Mouse (Mus musculus) heart, adult 2 months (tissue): Measurements from ENCODE around the gene Hspd1.

ENCODE experiments used
- CTCF ChIP-seq: fragments of 200-600 bp; IDR thresholded peaks from 2 replicates; pipeline ENCODE4 v1.8.1; 2022; ENCODE audit warnings: antibody characterized with exemption, mild to moderate bottlenecking, moderate library complexity
- EP300 ChIP-seq: fragments of 200-500 bp; IDR thresholded peaks from 2 replicates; pipeline ENCODE4 v1.6.1; 2011; ENCODE audit warnings: low read depth, low read length, control low read depth; ENCODE audit not compliant: insufficient read depth
- POLR2A ChIP-seq: fragments of 200-500 bp; IDR thresholded peaks from 2 replicates; pipeline ENCODE4 v1.6.1; 2011; ENCODE audit warnings: mild to moderate bottlenecking, low read depth, low read length, control low read depth; ENCODE audit not compliant: insufficient read depth

GRCm38 (mm10) chr1:55075652-55076394, 12.2 kb downstream of the Hspd1 start:
- TF ChIP-seq CTCF (no peak), POLR2A (no peak), EP300 (no peak)
